Mouse (Mus musculus): ENCODE data around the gene Nipal1. TPM values are rescaled to one million over a fixed set of nuclear protein-coding genes. Genes with fewer than 3 reads are reported as not detected.

Gene Nipal1
- total RNA-seq, 2 experiments from 2014 or later = not detected

DNA sequence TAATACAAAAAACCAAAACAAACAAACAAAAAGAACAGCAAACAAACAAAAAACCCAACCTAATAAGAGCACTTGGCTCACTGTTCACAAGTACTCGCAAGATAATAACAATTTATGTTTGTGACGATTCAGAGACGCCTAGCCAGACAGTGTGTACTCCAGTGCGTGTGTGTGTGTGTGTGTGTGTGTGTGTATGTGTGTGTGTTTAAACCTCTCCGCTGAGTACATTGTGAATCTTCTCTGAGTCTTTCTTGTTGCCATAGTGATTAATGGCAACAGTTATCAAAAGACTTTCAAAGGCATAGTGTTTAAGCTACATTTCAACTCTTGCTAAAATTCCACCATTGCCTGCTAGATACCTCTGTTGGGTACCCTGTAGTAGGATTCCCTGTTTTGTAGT is 16.5 kb downstream of the Nipal1 start:
- DNase-seq = no peak
- intact Hi-C loops (cut with DNase I) = loop anchor here (2.0 kb wide), 2 partner anchors 47 to 97 kb away; no protein-coding TSS in a partner anchor

DNA sequence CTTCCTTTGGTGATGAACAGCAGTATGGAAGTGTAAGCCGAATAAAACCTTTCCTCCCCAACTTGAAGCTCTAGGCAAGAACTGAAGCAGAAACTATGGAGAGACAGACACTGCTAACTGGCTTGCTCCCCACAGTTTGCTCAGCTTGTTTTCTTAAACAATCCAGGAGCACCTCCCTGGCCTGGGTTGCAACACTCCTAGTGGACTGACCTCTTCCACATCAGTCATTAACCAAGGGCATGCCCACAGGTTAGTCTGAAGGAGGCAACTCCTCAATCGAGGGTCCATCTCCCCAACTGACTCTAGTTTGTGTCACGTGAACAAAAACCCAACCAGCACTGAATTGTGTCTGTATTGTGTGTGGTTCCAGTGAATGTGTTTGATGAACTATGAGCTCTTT is 17.3 kb downstream of the Nipal1 start:
- intact Hi-C loops (cut with DNase I) = loop anchor here (2.0 kb wide), 2 partner anchors 46 to 96 kb away; no protein-coding TSS in a partner anchor
- no peak for DNase-seq

GRCm38 (mm10) chr5:72665281-72665680 is 17.7 kb downstream of the Nipal1 start:
- DNase-seq = peak; percentile 21 to 31
- intact Hi-C loops (cut with DNase I) = loop anchor here (2.0 kb wide), 2 partner anchors 46 to 96 kb away; no protein-coding TSS in a partner anchor

DNA sequence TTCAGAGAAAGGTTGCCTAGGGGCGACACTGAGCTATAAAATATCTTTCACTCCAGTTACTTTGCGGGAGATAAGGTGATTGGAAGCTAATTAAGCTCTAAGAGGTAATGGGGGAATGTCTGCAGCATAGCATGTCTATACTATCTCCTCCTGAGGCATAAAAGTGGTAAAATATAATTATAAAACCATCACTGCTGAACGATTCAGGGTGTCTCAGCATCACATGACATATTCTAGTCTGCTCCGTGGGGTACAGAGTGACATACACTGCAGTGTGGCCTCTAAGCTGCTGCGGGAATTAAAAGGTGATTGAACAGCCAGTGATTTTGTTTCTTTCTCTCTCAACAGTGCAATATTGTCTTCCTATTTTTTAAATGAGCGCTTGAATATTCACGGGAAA is 18.8 kb downstream of the Nipal1 start:
- DNase-seq = no peak
- intact Hi-C loops (cut with DNase I) = no loop called here

DNA sequence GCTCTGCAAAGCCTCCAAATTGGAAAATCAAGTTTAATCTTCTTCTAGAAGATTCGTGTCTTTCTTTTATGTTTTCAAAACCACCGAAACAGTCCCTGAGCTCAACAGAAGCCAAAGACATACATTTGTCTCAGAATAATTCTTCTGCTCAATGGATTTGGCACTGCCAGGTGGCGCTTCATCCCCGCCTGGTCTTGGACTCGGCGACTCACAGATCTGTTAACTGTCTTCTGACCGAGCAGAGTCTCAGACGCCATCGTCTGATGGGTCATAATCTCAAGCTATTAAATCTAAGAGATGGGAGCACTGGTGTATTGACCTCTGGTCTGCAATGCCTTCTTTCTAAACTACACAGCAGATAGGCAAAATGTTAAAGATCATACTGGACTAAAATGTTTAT is 20.8 kb downstream of the Nipal1 start:
- no peak for DNase-seq
- intact Hi-C loops (cut with DNase I) = no loop called here

DNA sequence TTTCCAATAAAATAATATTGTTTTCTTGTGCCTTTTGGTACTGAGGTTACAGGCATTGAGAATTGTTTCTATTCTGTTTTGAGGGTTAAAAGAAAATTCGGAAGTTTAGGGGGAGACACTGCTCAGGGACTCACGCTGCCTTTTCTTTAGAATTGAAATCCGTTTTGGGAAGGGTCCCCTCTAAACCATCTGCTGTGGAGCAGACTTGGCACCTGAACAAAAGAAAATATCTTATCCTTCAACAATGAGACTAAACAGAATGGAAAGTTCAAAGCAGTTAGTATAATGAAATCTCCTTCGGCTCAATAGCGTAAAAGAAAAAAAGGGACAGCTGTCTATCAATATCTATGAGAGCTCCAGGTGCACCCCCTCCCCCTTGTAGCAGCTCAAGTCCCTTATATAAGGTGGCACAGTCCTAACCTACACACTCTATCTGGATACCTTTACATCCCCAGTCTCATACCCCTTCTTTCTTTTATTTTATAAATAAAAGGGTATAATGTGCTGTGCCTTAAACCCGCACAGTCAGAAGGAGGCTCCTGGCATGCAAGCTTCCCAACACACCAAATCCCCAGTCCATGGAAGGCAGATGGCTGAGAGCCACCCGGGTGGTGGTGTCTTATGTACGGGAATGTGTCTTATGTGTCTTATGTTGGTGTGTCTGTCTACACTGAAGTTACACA is 23.6 kb downstream of the Nipal1 start:
- no peak for DNase-seq
- intact Hi-C loops (cut with DNase I) = no loop called here

GRCm38 (mm10) chr5:72674994-72675542 is 27.5 kb downstream of the Nipal1 start:
- intact Hi-C loops (cut with DNase I) = no loop called here

GRCm38 (mm10) chr5:72681451-72681850 is 33.9 kb downstream of the Nipal1 start:
- intact Hi-C loops (cut with DNase I) = no loop called here
- no peak for DNase-seq

More at GRCm38 (mm10) chr5:72674994-72675542, 27.5 kb downstream of the Nipal1 start:
- DNase-seq = no peak

GRCm38 (mm10) chr5:72689556-72689955 is 42.0 kb downstream of the Nipal1 start:
- intact Hi-C loops (cut with DNase I) = no loop called here
- no peak for DNase-seq

DNA sequence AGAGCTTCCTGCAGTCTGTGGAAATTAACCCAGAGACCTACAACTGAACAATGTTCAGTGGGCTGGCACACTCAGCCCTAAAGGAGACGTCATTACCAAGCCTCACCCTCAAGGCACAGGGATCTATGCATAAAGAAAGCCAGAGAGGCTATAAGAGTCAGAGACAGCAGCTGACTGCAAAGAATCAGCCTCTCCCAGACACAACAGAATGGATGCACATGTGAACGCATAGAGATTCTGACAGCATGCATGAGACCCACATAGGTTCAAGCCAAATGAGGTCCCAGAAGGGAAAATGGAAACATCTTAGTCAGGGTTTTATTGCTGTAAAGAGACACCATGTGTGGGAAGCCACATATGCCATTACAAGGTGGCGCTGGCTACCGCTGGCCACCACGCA is 42.9 kb downstream of the Nipal1 start:
- DNase-seq = no peak
- intact Hi-C loops (cut with DNase I) = no loop called here

DNA sequence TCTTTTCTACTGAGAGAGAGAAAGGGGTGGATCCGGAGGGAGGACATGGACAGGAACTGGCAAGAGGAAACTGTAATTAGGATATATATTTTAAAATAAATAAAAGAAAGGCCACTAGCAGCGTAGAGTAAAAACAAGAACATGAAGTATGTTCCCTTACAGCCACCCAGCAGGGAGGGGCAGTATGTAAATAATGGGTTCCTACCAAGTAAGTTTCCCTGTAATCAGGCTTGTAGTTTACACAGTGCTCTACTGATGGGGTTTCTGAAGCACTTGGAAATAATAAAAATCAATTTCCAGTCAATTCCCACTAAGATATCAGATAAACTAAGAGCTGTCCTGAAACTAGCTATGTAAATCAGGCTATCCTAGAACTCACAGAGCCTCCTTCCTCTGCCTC is 47.1 kb downstream of the Nipal1 start:
- DNase-seq = no peak
- intact Hi-C loops (cut with DNase I) = no loop called here

GRCm38 (mm10) chr5:72696491-72696890 is 48.9 kb downstream of the Nipal1 start:
- intact Hi-C loops (cut with DNase I) = no loop called here
- DNase-seq = no peak

DNA sequence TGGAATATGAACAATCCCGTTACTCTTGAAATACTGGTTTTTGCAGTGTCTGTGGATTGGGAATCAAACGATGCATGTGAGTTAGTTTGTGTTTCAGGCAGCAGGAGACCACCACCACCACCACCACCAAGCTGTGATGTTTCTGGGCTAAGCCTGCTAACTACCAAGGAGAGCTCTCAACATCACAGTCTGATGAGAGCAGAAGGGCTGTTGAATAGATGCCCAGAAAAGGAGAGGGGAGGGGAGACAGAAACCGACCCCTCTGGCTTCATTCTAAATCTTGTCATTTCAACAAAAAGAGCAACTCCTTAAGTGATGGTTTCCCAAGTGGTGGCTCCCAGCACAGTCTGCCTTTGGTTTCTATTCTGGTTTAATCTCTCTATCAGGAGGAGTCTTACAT is 50.7 kb downstream of the Nipal1 start:
- intact Hi-C loops (cut with DNase I) = no loop called here
- DNase-seq = no peak

DNA sequence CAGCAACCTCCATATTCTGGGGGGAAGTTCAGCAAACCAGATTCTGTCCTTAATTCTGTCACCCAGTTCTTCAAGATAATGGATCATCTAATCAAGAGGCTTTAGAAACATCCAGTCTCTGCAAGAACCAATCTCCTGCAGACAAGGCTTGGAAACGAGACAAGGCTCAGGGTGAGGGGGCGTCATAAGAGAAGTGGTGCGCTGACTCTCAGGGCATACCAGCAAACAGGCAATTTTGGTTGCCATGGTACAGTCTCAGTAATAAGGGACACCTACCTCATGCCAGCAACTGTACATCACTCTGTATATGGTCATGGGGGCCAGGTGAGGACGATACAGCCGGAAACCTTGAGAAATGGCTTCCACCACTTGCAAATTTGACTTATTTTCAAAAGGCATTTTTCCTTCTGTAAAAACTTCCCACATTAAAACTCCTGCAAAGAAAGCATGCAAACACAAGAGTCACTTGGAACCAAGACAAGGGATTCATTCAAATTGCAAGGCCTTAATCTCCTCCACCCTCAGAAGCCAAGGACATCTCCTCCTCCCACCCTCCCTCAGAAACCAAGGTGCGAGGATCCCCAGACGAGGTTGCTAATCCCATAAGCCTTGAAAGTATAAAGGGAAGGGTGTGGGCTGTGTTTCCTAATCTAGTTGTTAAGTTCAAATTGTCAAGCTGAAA is 51.4 kb downstream of the Nipal1 start:
- no peak for DNase-seq
- intact Hi-C loops (cut with DNase I) = no loop called here

GRCm38 (mm10) chr5:72699500-72699818 is 51.9 kb downstream of the Nipal1 start:
- intact Hi-C loops (cut with DNase I) = no loop called here
- no peak for DNase-seq

- DNase-seq = no peak
- intact Hi-C loops (cut with DNase I) = no loop called here
These were observed 54.6 kb downstream of the Nipal1 start for GRCm38 (mm10) chr5:72702202-72702601.

GRCm38 (mm10) chr5:72706095-72706494 is 58.5 kb downstream of the Nipal1 start:
- intact Hi-C loops (cut with DNase I) = no loop called here

GRCm38 (mm10) chr5:72706722-72707121 is 59.1 kb downstream of the Nipal1 start:
- intact Hi-C loops (cut with DNase I) = no loop called here

More at GRCm38 (mm10) chr5:72706095-72706494, 58.5 kb downstream of the Nipal1 start:
- no peak for DNase-seq

GRCm38 (mm10) chr5:72709451-72709850 is 61.9 kb downstream of the Nipal1 start:
- intact Hi-C loops (cut with DNase I) = no loop called here
- DNase-seq = no peak

More at GRCm38 (mm10) chr5:72706722-72707121, 59.1 kb downstream of the Nipal1 start:
- DNase-seq = no peak

DNA sequence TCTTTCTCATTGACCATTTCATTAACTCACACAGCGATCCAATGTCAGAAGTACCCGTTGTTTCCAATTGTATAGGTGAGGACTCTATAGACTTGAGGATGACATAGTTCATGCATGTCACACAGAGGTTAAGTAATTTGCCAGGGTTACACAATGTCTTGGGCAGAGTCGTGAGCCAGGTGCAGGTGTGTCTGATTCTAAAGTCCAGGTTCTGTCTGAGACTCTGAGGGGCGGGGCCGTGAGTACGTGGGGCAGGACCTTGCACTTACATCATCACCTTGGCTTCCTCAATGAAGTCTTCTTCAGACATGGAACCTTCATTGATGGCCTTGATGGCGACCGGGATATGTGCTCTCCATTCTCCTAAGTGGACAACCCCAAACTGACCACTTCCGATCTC is 62.4 kb downstream of the Nipal1 start:
- DNase-seq = no peak
- intact Hi-C loops (cut with DNase I) = loop anchor here (2.0 kb wide), 1 partner anchor 45 kb away; no protein-coding TSS in a partner anchor

- peak; percentile 23 to 40 for DNase-seq
- intact Hi-C loops (cut with DNase I) = loop anchor here (2.0 kb wide), 1 partner anchor 46 kb away; no protein-coding TSS in a partner anchor
These were observed 63.1 kb downstream of the Nipal1 start for GRCm38 (mm10) chr5:72710572-72711278.
